Mouse (Mus musculus) hindbrain, embryonic 10.5 days (tissue): Measurements from ENCODE around the gene Fbxw4. TPM values are rescaled to one million over a fixed set of nuclear protein-coding genes. Genes with fewer than 3 reads are reported as not detected.
"Not testable (repeated sequence)": the region's sequence is repeated elsewhere in the genome, so short reads cannot be mapped to it uniquely, and the experiment has no call there.

Source experiments
- DNase-seq: peaks from one replicate; pipeline ENCODE4 v3.0.0-alpha.2; 2017; ENCODE audit warnings: low spot score
- H3K27ac ChIP-seq: fragments of 300-500 bp; sonication (generic); 2 replicates; pipeline ENCODE4 v1.5.1; 2016; ENCODE audit warnings: mild to moderate bottlenecking, moderate library complexity
- H3K27me3 ChIP-seq: fragments of 300-500 bp; sonication (generic); 2 replicates; pipeline ENCODE4 v1.6.1; 2016; ENCODE audit warnings: mild to moderate bottlenecking; ENCODE audit not compliant: poor library complexity, insufficient read depth, severe bottlenecking
- H3K36me3 ChIP-seq: fragments of 300-500 bp; sonication (generic); 2 replicates; pipeline ENCODE4 v1.6.1; 2016; ENCODE audit warnings: mild to moderate bottlenecking, moderate library complexity
- H3K4me1 ChIP-seq: fragments of 300-500 bp; sonication (generic); replicated peaks from 2 replicates; pipeline ENCODE4 v1.6.1; 2016; ENCODE audit warnings: mild to moderate bottlenecking
- H3K4me3 ChIP-seq: fragments of 300-500 bp; sonication (generic); 2 replicates; pipeline ENCODE4 v1.5.1; 2016; ENCODE audit warnings: mild to moderate bottlenecking, moderate library complexity
- H3K9me3 ChIP-seq: fragments of 300-500 bp; sonication (generic); 2 replicates; pipeline ENCODE4 v1.6.1; 2016; ENCODE audit warnings: mild to moderate bottlenecking, moderate library complexity
- WGBS: fragments of 180-500 bp; shearing (Covaris S2); methylation state at CpG from one replicate; pipeline ENCODE4 v1.1.7; 2016; 5-methylcytosine and 5-hydroxymethylcytosine counted together
- polyA plus RNA-seq: library from polyadenylated mRNA; unstranded; fragments of >200 nt; fragmentation: Nextera tagmentation; extraction: Ambion mirVana; gene quantifications from 2 replicates; pipeline ENCODE4 v1.2.1, GENCODE M21; 2016

The Fbxw4 gene
- polyA plus RNA-seq, 1 experiment from 2014 or later = 5.5 TPM

DNA sequence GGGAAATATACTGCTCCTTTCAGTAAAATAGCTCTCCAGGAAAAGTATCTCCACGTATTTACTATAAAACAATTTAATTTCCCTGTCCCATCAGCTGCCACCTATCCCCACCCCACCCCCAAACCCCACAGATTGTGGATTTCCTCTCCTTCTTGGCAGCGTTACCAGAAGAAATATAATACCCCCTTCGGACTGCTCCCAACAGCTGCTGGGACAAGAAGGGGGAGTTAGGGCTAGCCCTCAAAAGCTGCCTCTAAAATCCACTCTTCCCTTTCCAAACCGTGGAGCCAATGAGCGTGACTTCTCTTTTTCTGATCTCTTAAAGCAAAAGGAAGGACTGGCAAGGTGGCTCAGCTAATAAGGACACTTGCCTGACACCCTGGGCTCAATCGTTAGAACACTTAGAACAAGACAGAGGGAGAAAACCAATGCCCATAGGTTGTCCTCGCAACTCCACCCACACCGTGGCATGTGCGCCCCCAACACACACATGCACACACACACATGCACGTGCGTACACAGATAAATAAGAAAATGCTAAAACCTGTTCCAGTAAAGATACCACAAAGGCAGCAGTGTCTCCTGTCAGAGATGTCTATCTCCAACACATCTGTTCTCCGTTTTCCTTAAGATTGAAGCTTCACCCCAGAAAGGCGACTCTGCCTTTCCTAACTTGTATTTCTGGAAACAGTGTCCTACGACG, 7.7 kb downstream of the Fbxw4 start:
- peaks cover 22% of the 10 kb centered on the region; the same call in 1 of the 2 replicates for H3K27me3 ChIP-seq
- no peak overlapping the region for H3K27ac ChIP-seq
- H3K36me3 ChIP-seq = no peaks in the 10 kb centered on the region
- DNase-seq = no peak
- H3K4me1 ChIP-seq = peaks cover 33% of the 10 kb centered on the region
- no peak overlapping the region for H3K4me3 ChIP-seq
- 67% methylated on average over 15 of the region's 15 CpGs for WGBS
- H3K9me3 ChIP-seq = no peaks in the 10 kb centered on the region

DNA sequence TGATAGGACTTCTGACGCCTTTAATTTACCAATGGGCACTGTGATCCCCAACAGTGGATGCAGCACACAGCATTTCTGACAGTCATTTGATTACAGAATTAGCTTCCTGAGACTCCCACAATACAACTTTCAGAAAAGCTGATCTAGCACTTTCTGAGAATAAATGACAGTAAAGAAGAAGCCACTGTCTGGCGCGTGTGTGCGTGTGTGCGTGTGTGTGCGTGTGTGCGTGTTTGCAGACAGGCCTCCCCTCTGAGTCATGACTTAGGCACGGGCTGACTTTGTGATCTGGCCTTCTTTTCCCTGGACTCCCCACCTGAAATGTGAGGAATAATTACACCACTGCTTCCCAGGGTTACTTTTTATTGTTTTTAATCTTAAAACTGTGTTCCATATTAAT, 8.6 kb downstream of the Fbxw4 start:
- no peak for DNase-seq
- Histone ChIP-seq H3K4me3 (no peak overlapping the region), H3K27ac (no peak overlapping the region), H3K4me1 (peaks cover 28% of the 10 kb centered on the region), H3K9me3 (no peaks in the 10 kb centered on the region), H3K27me3 (peaks cover 18% of the 10 kb centered on the region; the same call in 1 of the 2 replicates), H3K36me3 (no peaks in the 10 kb centered on the region)
- 92% methylated on average over 8 of the region's 8 CpGs for WGBS

DNA sequence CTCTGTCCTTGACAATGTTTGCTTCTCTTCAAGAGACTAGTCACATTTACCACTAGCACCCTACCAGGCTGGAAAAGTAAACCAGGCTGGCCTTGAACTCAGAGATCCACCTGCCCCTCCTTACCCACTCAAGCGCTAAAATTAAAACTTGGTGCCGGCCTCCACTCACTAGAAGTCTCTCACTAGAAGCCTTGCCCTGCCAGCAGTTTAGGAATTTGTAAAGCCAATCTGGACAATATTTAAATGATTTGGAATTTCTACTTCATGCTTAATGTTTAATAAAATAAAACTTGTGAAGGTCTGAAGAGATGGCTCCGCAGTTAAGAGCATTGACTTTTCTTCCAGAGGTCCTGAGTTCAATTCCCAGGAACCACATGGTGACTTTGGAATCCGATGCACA, 10.3 kb downstream of the Fbxw4 start:
- H3K4me1 ChIP-seq = peaks cover 19% of the 10 kb centered on the region
- no peak overlapping the region for H3K4me3 ChIP-seq
- H3K27me3 ChIP-seq = peaks cover 13% of the 10 kb centered on the region; the same call in 1 of the 2 replicates
- H3K36me3 ChIP-seq = no peaks in the 10 kb centered on the region
- no peaks in the 10 kb centered on the region for H3K9me3 ChIP-seq
- no peak for DNase-seq
- WGBS = 83% methylated on average over 4 of the region's 4 CpGs
- H3K27ac ChIP-seq = no peak overlapping the region

GRCm38 (mm10) chr19:45648469-45648868, 11.6 kb downstream of the Fbxw4 start:
- H3K27me3 ChIP-seq = peaks cover 12% of the 10 kb centered on the region; the same call in 1 of the 2 replicates
- not testable (repeated sequence) for H3K36me3 ChIP-seq, H3K4me3 ChIP-seq, DNase-seq, H3K27ac ChIP-seq, H3K9me3 ChIP-seq
- WGBS = 95% methylated on average over 6 of the region's 6 CpGs
- peaks cover 14% of the 10 kb centered on the region for H3K4me1 ChIP-seq

DNA sequence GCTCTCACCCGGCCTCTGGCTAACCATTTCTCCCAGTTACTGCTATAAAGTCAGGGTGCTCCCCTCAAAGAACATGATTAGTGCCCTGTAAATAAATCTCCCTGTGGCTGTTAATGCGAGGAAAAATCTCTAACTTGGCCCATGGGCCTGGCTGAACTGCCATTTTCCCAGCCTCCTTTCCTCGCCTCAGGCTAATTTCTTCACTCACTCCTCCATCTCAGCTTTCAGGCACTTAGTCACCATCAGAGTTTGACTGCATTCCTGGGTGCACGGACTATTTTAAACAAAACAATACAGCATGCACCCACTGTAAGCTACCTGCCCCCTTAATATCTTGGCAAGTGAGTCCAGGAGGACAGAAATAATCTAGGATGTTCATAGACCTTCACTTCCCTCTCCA, 13.2 kb downstream of the Fbxw4 start:
- DNase-seq = no peak
- no peaks in the 10 kb centered on the region for H3K9me3 ChIP-seq
- no peak overlapping the region for H3K27ac ChIP-seq

GRCm38 (mm10) chr19:45640691-45641090, 19.4 kb downstream of the Fbxw4 start:
- 87% methylated on average over 7 of the region's 7 CpGs for WGBS
- no peak for DNase-seq
- no peak overlapping the region for H3K4me3 ChIP-seq

More for the DNA sequence above, 13.2 kb downstream of the Fbxw4 start:
- H3K4me3 ChIP-seq = no peak overlapping the region
- H3K27me3 ChIP-seq = 0 out of 2 replicates have a peak, but pooled peaks cover 3% of the 10 kb centered on the region
- whole genome bisulfite sequencing = 69% methylated on average over 4 of the region's 4 CpGs
- H3K36me3 ChIP-seq = no peaks in the 10 kb centered on the region
- 0 out of 2 replicates have a peak, but pooled peaks cover 8% of the 10 kb centered on the region for H3K4me1 ChIP-seq

GRCm38 (mm10) chr19:45635960-45636359, 24.2 kb downstream of the Fbxw4 start:
- H3K27me3 ChIP-seq = 0 out of 2 replicates have a peak, but pooled peaks cover 17% of the 10 kb centered on the region
- no peak overlapping the region for H3K4me3 ChIP-seq
- DNase-seq = no peak
- WGBS = 67% methylated on average over 5 of the region's 5 CpGs
- no peak overlapping the region for H3K27ac ChIP-seq
- no peaks in the 10 kb centered on the region for H3K36me3 ChIP-seq
- no peaks in the 10 kb centered on the region for H3K9me3 ChIP-seq
- H3K4me1 ChIP-seq = 0 out of 2 replicates have a peak, but pooled peaks cover 3% of the 10 kb centered on the region

More at GRCm38 (mm10) chr19:45640691-45641090, 19.4 kb downstream of the Fbxw4 start:
- H3K27ac ChIP-seq = no peak overlapping the region
- no peaks in the 10 kb centered on the region for H3K36me3 ChIP-seq
- H3K9me3 ChIP-seq = no peaks in the 10 kb centered on the region
- 0 out of 2 replicates have a peak, but pooled peaks cover 8% of the 10 kb centered on the region for H3K27me3 ChIP-seq
- no peaks in the 10 kb centered on the region for H3K4me1 ChIP-seq

DNA sequence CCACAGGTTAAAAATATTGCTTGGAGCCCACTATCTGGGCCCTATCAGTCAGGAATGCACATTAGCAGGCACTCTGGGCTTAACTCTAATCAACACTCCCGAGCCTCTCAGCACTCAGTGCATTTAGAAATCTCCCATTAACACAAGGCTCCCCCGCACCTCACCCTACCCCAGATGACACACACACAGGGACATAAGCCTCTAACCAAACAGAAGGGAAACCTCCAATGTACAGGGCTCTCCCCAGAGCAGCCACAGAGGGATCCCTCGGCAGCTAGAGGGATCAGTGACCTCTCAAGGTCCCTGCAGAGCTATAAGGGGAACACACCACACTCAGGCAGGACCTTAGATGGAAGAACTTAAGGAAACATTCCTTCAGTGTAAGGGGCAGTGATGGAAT, 28.5 kb downstream of the Fbxw4 start:
- peaks cover 30% of the 10 kb centered on the region; the same call in 1 of the 2 replicates for H3K27me3 ChIP-seq
- H3K9me3 ChIP-seq = no peaks in the 10 kb centered on the region
- no peak for DNase-seq
- no peaks in the 10 kb centered on the region for H3K36me3 ChIP-seq
- no peak overlapping the region for H3K27ac ChIP-seq
- H3K4me1 ChIP-seq = 0 out of 2 replicates have a peak, but pooled peaks cover 6% of the 10 kb centered on the region
- H3K4me3 ChIP-seq = no peak overlapping the region
- 57% methylated on average over 3 of the region's 3 CpGs for WGBS

DNA sequence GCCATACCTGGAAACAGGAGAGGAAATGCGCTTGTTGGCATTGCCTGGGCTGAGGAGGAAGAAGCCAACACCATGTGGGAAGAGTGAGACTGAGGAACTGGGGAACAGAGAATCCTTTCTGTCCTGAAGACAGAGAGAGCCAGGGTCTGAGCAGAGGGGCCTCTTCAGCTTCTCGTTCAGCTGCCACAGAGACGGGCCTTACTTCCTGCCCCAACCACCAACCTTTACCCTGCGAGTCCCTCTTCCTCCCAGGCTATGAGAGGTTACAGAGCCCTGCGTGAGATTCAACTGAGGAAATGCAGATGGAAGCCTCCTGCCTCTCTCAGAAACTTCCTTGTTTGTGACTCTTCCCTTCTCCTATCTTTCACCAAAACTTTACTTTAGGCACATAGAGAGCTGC, 29.2 kb downstream of the Fbxw4 start:
- DNase-seq = no peak
- 72% methylated on average over 5 of the region's 5 CpGs for WGBS
- Histone ChIP-seq H3K36me3 (no peaks in the 10 kb centered on the region), H3K4me3 (no peak overlapping the region), H3K27me3 (peaks cover 32% of the 10 kb centered on the region; the same call in 1 of the 2 replicates), H3K9me3 (no peaks in the 10 kb centered on the region), H3K4me1 (0 out of 2 replicates have a peak, but pooled peaks cover 6% of the 10 kb centered on the region), H3K27ac (no peak overlapping the region)

DNA sequence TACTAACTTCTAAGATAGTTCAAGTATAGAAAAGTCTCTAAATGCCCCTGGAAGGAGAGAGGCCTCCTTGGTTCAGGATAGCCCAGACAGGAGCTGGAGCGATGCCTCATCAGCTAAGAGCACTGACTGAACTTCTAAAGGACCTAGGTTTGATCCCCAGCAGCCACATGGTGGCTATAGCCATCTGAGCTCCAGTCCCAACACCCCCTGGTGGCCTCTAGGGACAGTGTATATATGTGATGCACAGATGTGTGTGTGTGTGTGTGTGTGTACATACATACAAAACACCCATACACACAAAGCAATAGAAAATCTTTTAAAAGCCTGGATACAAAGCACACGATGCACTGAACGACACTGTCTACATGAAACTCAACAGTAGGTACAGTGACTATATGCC, 30.9 kb downstream of the Fbxw4 start:
- H3K9me3 ChIP-seq = no peaks in the 10 kb centered on the region
- H3K27me3 ChIP-seq = peaks cover 39% of the 10 kb centered on the region
- WGBS = 94% methylated on average over 3 of the region's 3 CpGs
- H3K27ac ChIP-seq = no peak overlapping the region
- no peak for DNase-seq
- H3K4me1 ChIP-seq = 0 out of 2 replicates have a peak, but pooled peaks cover 6% of the 10 kb centered on the region
- no peaks in the 10 kb centered on the region for H3K36me3 ChIP-seq
- H3K4me3 ChIP-seq = no peak overlapping the region

DNA sequence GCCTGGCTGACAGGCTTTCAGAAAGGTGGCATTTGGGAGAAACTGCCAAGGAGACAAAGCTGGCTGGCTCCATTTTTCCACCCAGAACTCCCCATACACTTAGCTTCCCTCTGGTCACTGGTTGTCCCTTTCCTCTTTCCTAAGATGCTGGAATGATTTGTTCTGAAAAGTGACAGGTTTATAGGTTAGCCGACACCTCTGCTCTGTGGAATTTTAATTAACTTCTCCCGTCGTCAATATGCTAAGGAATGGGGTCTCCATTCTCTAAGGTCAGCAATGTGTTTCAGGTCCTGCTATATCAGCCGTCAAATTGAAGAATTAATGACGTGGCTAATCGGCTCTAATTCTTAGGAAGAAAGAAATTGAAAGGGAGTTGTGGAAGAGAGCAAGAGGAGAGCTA, 31.5 kb downstream of the Fbxw4 start:
- Histone ChIP-seq H3K27me3 (peaks cover 41% of the 10 kb centered on the region), H3K36me3 (no peaks in the 10 kb centered on the region), H3K27ac (no peak overlapping the region), H3K9me3 (no peaks in the 10 kb centered on the region), H3K4me1 (0 out of 2 replicates have a peak, but pooled peaks cover 6% of the 10 kb centered on the region), H3K4me3 (no peak overlapping the region)
- no peak for DNase-seq
- 58% methylated on average over 6 of the region's 6 CpGs for WGBS

- H3K9me3 ChIP-seq = no peaks in the 10 kb centered on the region
- WGBS = 17% methylated on average over 3 of the region's 3 CpGs
Observed at GRCm38 (mm10) chr19:45627036-45627435, 33.1 kb downstream of the Fbxw4 start.

DNA sequence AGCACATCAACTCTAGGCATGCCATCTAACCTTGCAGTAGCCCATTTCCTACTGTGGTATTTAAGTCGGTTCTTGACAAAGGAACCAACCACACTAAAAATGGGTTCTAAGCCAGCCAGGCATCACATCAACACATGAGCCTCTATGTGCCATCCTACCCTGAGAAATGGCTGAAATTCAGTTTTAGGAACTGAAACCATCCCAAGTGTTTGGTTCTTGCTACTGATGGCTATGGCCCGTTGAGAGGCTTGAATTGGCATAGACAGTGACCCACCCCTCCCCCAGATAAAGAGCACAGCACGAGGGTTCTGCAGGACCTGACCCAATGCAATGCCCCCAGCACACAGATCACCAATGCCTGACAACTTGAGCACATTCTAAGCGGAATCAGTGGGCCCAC, 36.4 kb downstream of the Fbxw4 start:
- H3K4me1 ChIP-seq = peaks cover 11% of the 10 kb centered on the region
- H3K27me3 ChIP-seq = peaks cover 77% of the 10 kb centered on the region
- no peak overlapping the region for H3K4me3 ChIP-seq
- H3K9me3 ChIP-seq = no peaks in the 10 kb centered on the region
- WGBS = 83% methylated on average over 4 of the region's 4 CpGs
- DNase-seq = no peak
- H3K36me3 ChIP-seq = no peaks in the 10 kb centered on the region
- no peak overlapping the region for H3K27ac ChIP-seq

More at GRCm38 (mm10) chr19:45627036-45627435, 33.1 kb downstream of the Fbxw4 start:
- DNase-seq = no peak
- Histone ChIP-seq H3K27ac (no peak overlapping the region), H3K4me1 (peaks cover 12% of the 10 kb centered on the region), H3K4me3 (no peak overlapping the region), H3K36me3 (no peaks in the 10 kb centered on the region), H3K27me3 (peaks cover 47% of the 10 kb centered on the region)
